Mouse (Mus musculus) CD4-positive, CD25-positive, alpha-beta regulatory T cell (primary cell): ENCODE measurements around the gene Gpr139. TPM values are rescaled to one million over a fixed set of nuclear protein-coding genes. Genes with fewer than 3 reads are reported as not detected.

ENCODE experiments used
- polyA plus RNA-seq: library from polyadenylated mRNA; unstranded; fragments of 100-300 nt; shearing (Covaris generic); gene quantifications from one replicate; pipeline ENCODE4 v1.2.1, GENCODE M21; 2017

Gene Gpr139
- polyA plus RNA-seq, result not detected

GRCm38 (mm10) chr7:119184341-119185143, at the start of gene Gpr139:
Gpr139 (minus strand) TSS chr7:119184603.

Other genes with a start within 250 kb of the Gpr139 start
- 0.97 TPM for gene Gprc5b, start 189.4 kb downstream of the Gpr139 start, polyA plus RNA-seq